Mouse (Mus musculus) adrenal gland, adult 8-10 months (tissue): ENCODE measurements around the gene Bmp3. TPM values are rescaled to one million over a fixed set of nuclear protein-coding genes. Genes with fewer than 3 reads are reported as not detected.

Source experiments
- DNase-seq: peaks from one replicate; pipeline ENCODE4 v3.0.0; 2022
- total RNA-seq, 4 experiments: library from RNA; stranded (reverse); gene quantifications; 2 replicates each; pipeline ENCODE4 v1.2.4; 2022

Bmp3 gene
- total RNA-seq: 1 to 10 TPM in 2 of 4 experiments, under 1 TPM in 2; 0.59 to 3.4 (median 1.2) TPM

- DNase-seq: no peak
Measured at GRCm38 (mm10) chr5:98854264-98854626, at the start of gene Bmp3. Bmp3 (plus strand) TSS chr5:98854415.

GRCm38 (mm10) chr5:98804761-98805160 lies 49.5 kb upstream of the Bmp3 start:
- DNase-seq: no peak

GRCm38 (mm10) chr5:98806492-98806891 lies 47.7 kb upstream of the Bmp3 start:
- DNase-seq: no peak

- DNase-seq: no peak
Measured at GRCm38 (mm10) chr5:98807022-98807421, 47.2 kb upstream of the Bmp3 start.

GRCm38 (mm10) chr5:98807953-98808352 lies 46.3 kb upstream of the Bmp3 start:
- no peak for DNase-seq

- no peak for DNase-seq
Measured at GRCm38 (mm10) chr5:98812380-98812779, 41.8 kb upstream of the Bmp3 start.

GRCm38 (mm10) chr5:98815269-98815668 lies 38.9 kb upstream of the Bmp3 start:
- no peak for DNase-seq

GRCm38 (mm10) chr5:98833760-98834159 lies 20.5 kb upstream of the Bmp3 start:
- no peak for DNase-seq

- DNase-seq: no peak
Measured at GRCm38 (mm10) chr5:98834300-98834699, 19.9 kb upstream of the Bmp3 start.

- DNase-seq: no peak
Measured at GRCm38 (mm10) chr5:98842600-98843310, 11.5 kb upstream of the Bmp3 start.

- DNase-seq: no peak
Measured at GRCm38 (mm10) chr5:98844664-98845063, 9.6 kb upstream of the Bmp3 start.

GRCm38 (mm10) chr5:98854627-98855564 lies 681 bp downstream of the Bmp3 start:
- no peak for DNase-seq

GRCm38 (mm10) chr5:98855741-98856140 lies 1.5 kb downstream of the Bmp3 start:
- no peak for DNase-seq

- no peak for DNase-seq
Measured at GRCm38 (mm10) chr5:98856356-98856755, 2.1 kb downstream of the Bmp3 start.

- no peak for DNase-seq
Measured at GRCm38 (mm10) chr5:98863891-98864290, 9.7 kb downstream of the Bmp3 start.

GRCm38 (mm10) chr5:98865146-98865545 lies 10.9 kb downstream of the Bmp3 start:
- no peak for DNase-seq

GRCm38 (mm10) chr5:98876056-98876455 lies 21.8 kb downstream of the Bmp3 start:
- DNase-seq: no peak

GRCm38 (mm10) chr5:98878891-98879290 lies 24.7 kb downstream of the Bmp3 start:
- DNase-seq: no peak

- DNase-seq: no peak
Measured at GRCm38 (mm10) chr5:98882096-98882495, 27.9 kb downstream of the Bmp3 start.

- no peak for DNase-seq
Measured at GRCm38 (mm10) chr5:98890544-98891050, 36.4 kb downstream of the Bmp3 start.

GRCm38 (mm10) chr5:98894281-98894680 lies 40.1 kb downstream of the Bmp3 start:
- no peak for DNase-seq

GRCm38 (mm10) chr5:98897946-98898345 lies 43.7 kb downstream of the Bmp3 start:
- no peak for DNase-seq

- no peak for DNase-seq
Measured at GRCm38 (mm10) chr5:98900926-98901325, 46.7 kb downstream of the Bmp3 start.
